Mouse (Mus musculus) large intestine, adult 2 months (tissue): ENCODE measurements around the gene Fnbp1l. TPM values are rescaled to one million over a fixed set of nuclear protein-coding genes. Genes with fewer than 3 reads are reported as not detected.

Experiments
- DNase-seq: peaks from one replicate; pipeline ENCODE4 v3.0.0-alpha.2; 2012; ENCODE audit warnings: low read depth, low spot score
- WGBS: fragments of 180-500 bp; shearing (Covaris S2); methylation state at CpG from one replicate; pipeline ENCODE4 v1.1.7; 2018; 5-methylcytosine and 5-hydroxymethylcytosine counted together
- polyA plus RNA-seq: library from polyadenylated mRNA; depleted of rRNA; stranded (reverse); fragments of >200 nt; gene quantifications from 2 replicates; pipeline ENCODE4 v1.2.3, GENCODE M21; 2012

The Fnbp1l gene
- polyA plus RNA-seq, 1 experiment = 12.2 TPM

- no peak for DNase-seq
- WGBS = 27% methylated on average over 5 of the region's 5 CpGs
These were observed 7.8 kb downstream of the Fnbp1l start for GRCm38 (mm10) chr3:122611761-122612160.

GRCm38 (mm10) chr3:122606105-122606801, 13.3 kb downstream of the Fnbp1l start:
- no peak for DNase-seq
- WGBS = 40% methylated on average over 10 of the region's 10 CpGs

- peak; percentile 61 for DNase-seq
- 31% methylated on average over 4 of the region's 4 CpGs for WGBS
These were observed 16.3 kb downstream of the Fnbp1l start for GRCm38 (mm10) chr3:122603229-122603628.

- WGBS = 90% methylated on average over 1 of the region's 1 CpGs
- DNase-seq = no peak
These were observed 17.1 kb downstream of the Fnbp1l start for GRCm38 (mm10) chr3:122602370-122602769.

- DNase-seq = no peak
- WGBS = 67% methylated on average over 4 of the region's 4 CpGs
These were observed 20.2 kb downstream of the Fnbp1l start for GRCm38 (mm10) chr3:122599291-122599690.

GRCm38 (mm10) chr3:122590804-122591203, 28.7 kb downstream of the Fnbp1l start:
- WGBS = 85% methylated on average over 5 of the region's 5 CpGs
- no peak for DNase-seq

- WGBS = 58% methylated on average over 4 of the region's 4 CpGs
- DNase-seq = no peak
These were observed 29.2 kb downstream of the Fnbp1l start for GRCm38 (mm10) chr3:122590346-122590745.

- 75% methylated on average over 3 of the region's 3 CpGs for WGBS
- DNase-seq = no peak
These were observed 32.4 kb downstream of the Fnbp1l start for GRCm38 (mm10) chr3:122586918-122587641.

GRCm38 (mm10) chr3:122577360-122577759, 42.2 kb downstream of the Fnbp1l start:
- DNase-seq = no peak

- DNase-seq = no peak
- WGBS = 48% methylated on average over 1 of the region's 1 CpGs
These were observed 44.6 kb downstream of the Fnbp1l start for GRCm38 (mm10) chr3:122574921-122575320.

- WGBS = 90% methylated on average over 5 of the region's 5 CpGs
These were observed 45.9 kb downstream of the Fnbp1l start for GRCm38 (mm10) chr3:122573426-122574286.

GRCm38 (mm10) chr3:122566549-122566948, 53.0 kb downstream of the Fnbp1l start:
- WGBS = 62% methylated on average over 4 of the region's 4 CpGs
- no peak for DNase-seq

More at GRCm38 (mm10) chr3:122573426-122574286, 45.9 kb downstream of the Fnbp1l start:
- no peak for DNase-seq

GRCm38 (mm10) chr3:122566112-122566511, 53.4 kb downstream of the Fnbp1l start:
- no peak for DNase-seq
- WGBS = 57% methylated on average over 3 of the region's 3 CpGs

- DNase-seq = peak; percentile 35
- 19% methylated on average over 7 of the region's 7 CpGs for WGBS
These were observed 54.2 kb downstream of the Fnbp1l start for GRCm38 (mm10) chr3:122565285-122565684.

- 49% methylated on average over 2 of the region's 2 CpGs for WGBS
- DNase-seq = no peak
These were observed 61.7 kb downstream of the Fnbp1l start for GRCm38 (mm10) chr3:122557766-122558165.

GRCm38 (mm10) chr3:122551174-122551573, 68.3 kb downstream of the Fnbp1l start:
- no peak for DNase-seq
- 92% methylated on average over 3 of the region's 3 CpGs for WGBS

GRCm38 (mm10) chr3:122547469-122547868, 72.0 kb downstream of the Fnbp1l start:
- DNase-seq = no peak
- 75% methylated on average over 4 of the region's 4 CpGs for WGBS

GRCm38 (mm10) chr3:122545346-122545745, 74.2 kb downstream of the Fnbp1l start:
- 57% methylated on average over 2 of the region's 2 CpGs for WGBS
- DNase-seq = no peak

- no peak for DNase-seq
- WGBS = 61% methylated on average over 4 of the region's 4 CpGs
These were observed 78.6 kb downstream of the Fnbp1l start for GRCm38 (mm10) chr3:122540918-122541317.
